In the genomic region with DNA sequence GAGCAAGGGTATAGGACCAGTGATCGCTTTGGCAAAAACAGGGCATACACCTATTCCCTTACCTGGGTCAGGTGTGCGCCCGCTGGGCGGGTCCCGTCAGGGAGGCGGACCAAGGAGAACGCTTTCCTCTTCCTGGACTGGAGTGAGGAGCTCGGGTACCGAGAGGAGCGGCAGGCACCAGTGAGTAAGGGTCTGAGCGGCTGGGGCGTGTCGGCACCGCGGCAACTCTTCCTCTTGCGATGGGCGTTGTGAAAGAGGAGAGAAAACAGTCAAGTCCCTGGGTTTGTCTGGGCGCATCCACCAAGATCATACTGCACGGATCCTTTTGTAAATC, we compare ENCODE assay signal across 8 mouse cellular contexts. TPM values are rescaled to one million over a fixed set of nuclear protein-coding genes. Genes with fewer than 3 reads are reported as not detected.
DNase-seq lines count a peak whose midpoint lies in the region; ATAC-seq and TF ChIP-seq lines count a peak whose summit lies in the region.

No protein-coding gene starts in this region.

- WGBS in limb, embryonic 14.5 days, result under 1% methylated on average over 19 of the region's 19 CpGs
- WGBS in midbrain, embryonic 12.5 days, result under 1% methylated on average over 19 of the region's 19 CpGs

- peaks cover 9% of the 10 kb centered on the region; the same call in 1 of the 2 replicates for H3K4me1 ChIP-seq in limb, embryonic 14.5 days (ENCODE audit: control insufficient read depth, insufficient read depth, low read length)
- H3K4me1 ChIP-seq in midbrain, embryonic 12.5 days, result peaks cover 7% of the 10 kb centered on the region

- H3K27me3 ChIP-seq in limb, embryonic 14.5 days (ENCODE audit: control insufficient read depth, insufficient read depth, low read length), result no peaks in the 10 kb centered on the region
- H3K27me3 ChIP-seq in midbrain, embryonic 12.5 days, result no peaks in the 10 kb centered on the region

- H3K4me2 ChIP-seq in limb, embryonic 14.5 days (replicated peaks; ENCODE audit: low read depth, low read length, severe bottlenecking), result peak overlapping the region; percentile 88
- peak overlapping the region; percentile 92 for H3K4me2 ChIP-seq in midbrain, embryonic 12.5 days (replicated peaks)

- TF ChIP-seq POLR2A in limb, embryonic 14.5 days (IDR thresholded peaks at IDR 0.05; ENCODE audit: borderline replicate concordance, extremely low read depth, insufficient read depth, insufficient read length), result no peak

- no peak overlapping the region for H3K27ac ChIP-seq in limb, embryonic 14.5 days (replicated peaks; ENCODE audit: low read depth, low read length)
- H3K27ac ChIP-seq in midbrain, embryonic 12.5 days (replicated peaks), result no peak overlapping the region

- peak; percentile 11 for DNase-seq in heart, adult 8-10 months (ENCODE audit: low spot score)
- no peak for DNase-seq in heart, adult 11 months
- peak; percentile 51 to 55 for DNase-seq in cerebellum, postnatal 36 days
- DNase-seq in gastrocnemius, adult 8-10 months (ENCODE audit: low spot score in 2 of 2), result peak; percentile 11 to 12
- DNase-seq in kidney, adult 18-20 months, result peak; percentile 87
- peak; percentile 17 for DNase-seq in limb, embryonic 14.5 days (ENCODE audit: low spot score)
- peak; percentile 51 to 83 for DNase-seq in spleen, postnatal 4 days (ENCODE audit: low spot score in 2 of 2)

- H3K4me3 ChIP-seq in limb, embryonic 14.5 days (replicated peaks; ENCODE audit: low read length), result peak overlapping the region; percentile 63
- peak overlapping the region; percentile 72 for H3K4me3 ChIP-seq in midbrain, embryonic 12.5 days

- ATAC-seq in limb, embryonic 14.5 days (ENCODE audit: low FRiP score, low read depth), result 0 out of 2 replicates have a peak, but pooled peaks have one; percentile 21
- ATAC-seq in midbrain, embryonic 12.5 days (ENCODE audit: low FRiP score, low read depth), result peak; percentile 74

- H3K9me3 ChIP-seq in limb, embryonic 14.5 days (ENCODE audit: control insufficient read depth, low read length), result no peaks in the 10 kb centered on the region
- no peaks in the 10 kb centered on the region for H3K9me3 ChIP-seq in midbrain, embryonic 12.5 days

- H3K36me3 ChIP-seq in limb, embryonic 14.5 days (ENCODE audit: control insufficient read depth, insufficient read depth, low read length), result 0 out of 2 replicates have a peak, but pooled peaks cover 6% of the 10 kb centered on the region
- H3K36me3 ChIP-seq in midbrain, embryonic 12.5 days, result no peaks in the 10 kb centered on the region

- peak overlapping the region; percentile 77 for H3K9ac ChIP-seq in limb, embryonic 14.5 days (ENCODE audit: low read depth, low read length, severe bottlenecking)
- H3K9ac ChIP-seq in midbrain, embryonic 12.5 days (replicated peaks), result peak overlapping the region; percentile 81

RNA-seq across cellular contexts. Expression of a gene that starts 0.5 kb away (rescaled TPM):
- total RNA-seq in heart, adult 8-10 months (2022), result 1 to 10 TPM; 1.6 to 2.5 (median 2.0) TPM
- total RNA-seq in gastrocnemius, adult 8-10 months (2022), result under 1 TPM; 0.24 to 0.99 (median 0.77) TPM
- polyA plus RNA-seq in limb, embryonic 14.5 days (2012; rRNA removed), result 6.5 and 7.4 TPM in 2 replicates
- polyA plus RNA-seq in limb, embryonic 14.5 days (2014; fragmentation: Nextera tagmentation; extraction: Ambion mirVana), result 11.3 and 13.1 TPM in 2 replicates
- 27.4 and 27.5 TPM in 2 replicates for polyA plus RNA-seq in midbrain, embryonic 12.5 days (2016; fragmentation: Nextera tagmentation; extraction: Ambion mirVana)

RNA-seq across cellular contexts. Expression of a gene that starts 0.6 kb away (rescaled TPM):
- 10 to 100 TPM; 28.5 to 35.6 (median 30.3) TPM for total RNA-seq in heart, adult 8-10 months (2022)
- 10 to 100 TPM; 34.1 to 43.2 (median 36.8) TPM for total RNA-seq in gastrocnemius, adult 8-10 months (2022)
- polyA plus RNA-seq in limb, embryonic 14.5 days (2012; rRNA removed), result 20.5 and 27.3 TPM in 2 replicates
- polyA plus RNA-seq in limb, embryonic 14.5 days (2014; fragmentation: Nextera tagmentation; extraction: Ambion mirVana), result 158 and 169 TPM in 2 replicates
- polyA plus RNA-seq in midbrain, embryonic 12.5 days (2016; fragmentation: Nextera tagmentation; extraction: Ambion mirVana), result 140 and 146 TPM in 2 replicates

RNA-seq across cellular contexts. Expression of a gene that starts 27.9 kb away (rescaled TPM):
- total RNA-seq in heart, adult 8-10 months (2022), result 1 to 10 TPM in 1 of 4 experiments, under 1 TPM in 3; 0.52 to 1.2 (median 0.81) TPM
- under 1 TPM; 0.22 to 0.63 (median 0.49) TPM for total RNA-seq in gastrocnemius, adult 8-10 months (2022)
- 2.1 and 2.4 TPM in 2 replicates for polyA plus RNA-seq in limb, embryonic 14.5 days (2012; rRNA removed)
- 2.0 and 2.1 TPM in 2 replicates for polyA plus RNA-seq in limb, embryonic 14.5 days (2014; fragmentation: Nextera tagmentation; extraction: Ambion mirVana)
- 0.27 and 0.47 TPM in 2 replicates for polyA plus RNA-seq in midbrain, embryonic 12.5 days (2016; fragmentation: Nextera tagmentation; extraction: Ambion mirVana)
